Mouse (Mus musculus): ENCODE measurements around the gene Espn.

- no peak for TF ChIP-seq CTCF (IDR thresholded peaks at IDR 0.05)
- TF ChIP-seq EP300 (IDR thresholded peaks at IDR 0.05; ENCODE audit: insufficient read depth, low read depth, low read length), result no peak
These were observed 43.5 kb downstream of the Espn start for GRCm38 (mm10) chr4:152108673-152109072.

Data from heart, adult 2 months (tissue).